Mouse (Mus musculus) kidney, embryonic 14.5 days (tissue): Measurements from ENCODE around the gene Vti1a. TPM values are rescaled to one million over a fixed set of nuclear protein-coding genes. Genes with fewer than 3 reads are reported as not detected.
A peak's percentile ranks its signal among the peaks of the same experiment; 100 is the strongest.

Source experiments
- ATAC-seq: fragments of 200-750 bp; cut with Nextera tagmentation; 2 replicates; pipeline ENCODE4 v1.8.0; 2017; ENCODE audit warnings: moderate number of reproducible peaks, mild to moderate bottlenecking, moderate TSS enrichment, moderate library complexity; ENCODE audit not compliant: low FRiP score, low TSS enrichment
- H3K27ac ChIP-seq: fragments of 300-500 bp; sonication (generic); 2 replicates; pipeline ENCODE4 v1.5.1; 2014; ENCODE audit warnings: low read depth, mild to moderate bottlenecking, low read length, moderate library complexity, mixed read lengths
- H3K27me3 ChIP-seq: fragments of 300-500 bp; sonication (generic); 2 replicates; pipeline ENCODE4 v1.6.1; 2014; ENCODE audit warnings: mild to moderate bottlenecking, low read length; ENCODE audit not compliant: control insufficient read depth, insufficient read depth
- H3K36me3 ChIP-seq: fragments of 300-500 bp; sonication (generic); 2 replicates; pipeline ENCODE4 v1.6.1; 2014; ENCODE audit warnings: low read length, mixed read lengths; ENCODE audit not compliant: control insufficient read depth, insufficient read depth
- H3K4me1 ChIP-seq: fragments of 300-500 bp; sonication (generic); 2 replicates; pipeline ENCODE4 v1.6.1; 2014; ENCODE audit warnings: low read length, mixed read lengths; ENCODE audit not compliant: control insufficient read depth, insufficient read depth
- H3K4me2 ChIP-seq: fragments of 300-500 bp; sonication (generic); replicated peaks from 2 replicates; pipeline ENCODE4 v1.6.1; 2014; ENCODE audit warnings: low read depth, mild to moderate bottlenecking, low read length
- H3K4me3 ChIP-seq: fragments of 300-500 bp; sonication (generic); 2 replicates; pipeline ENCODE4 v1.5.1; 2014; ENCODE audit warnings: mild to moderate bottlenecking, low read length
- H3K9ac ChIP-seq: fragments of 300-500 bp; sonication (generic); 2 replicates; pipeline ENCODE4 v1.6.1; 2014; ENCODE audit warnings: low read depth, mild to moderate bottlenecking, low read length, moderate library complexity
- H3K9me3 ChIP-seq: fragments of 300-500 bp; sonication (generic); 2 replicates; pipeline ENCODE4 v1.6.1; 2016; ENCODE audit warnings: low read length; ENCODE audit not compliant: control insufficient read depth
- WGBS: fragments of 180-500 bp; shearing (Covaris S2); extraction: QIAGEN DNeasy Blood & Tissue Kit; methylation state at CpG from one replicate; pipeline ENCODE4 v1.1.7; 2014; 5-methylcytosine and 5-hydroxymethylcytosine counted together
- polyA plus RNA-seq: library from polyadenylated mRNA; unstranded; fragments of >200 nt; fragmentation: Nextera tagmentation; extraction: Ambion mirVana; gene quantifications from 2 replicates; pipeline ENCODE4 v1.2.1, GENCODE M21; 2014

Gene Vti1a
- polyA plus RNA-seq, 1 experiment from 2014 or later = 25.7 TPM

- Histone ChIP-seq H3K9me3 (peaks cover 3% of the 10 kb centered on the region; the same call in 1 of the 2 replicates), H3K4me2 (no peak overlapping the region), H3K4me3 (no peak overlapping the region), H3K27me3 (peaks cover 1% of the 10 kb centered on the region; the same call in 1 of the 2 replicates), H3K27ac (no peak overlapping the region), H3K9ac (no peak overlapping the region), H3K36me3 (no peaks in the 10 kb centered on the region), H3K4me1 (peaks cover 9% of the 10 kb centered on the region; the same call in 1 of the 2 replicates)
- 47% methylated on average over 11 of the region's 11 CpGs for WGBS
- ATAC-seq = no peak
Measured at GRCm38 (mm10) chr19:55642361-55642760, 326.3 kb downstream of the Vti1a start.

GRCm38 (mm10) chr19:55643288-55643901, 327.3 kb downstream of the Vti1a start:
- no peak overlapping the region for H3K27ac ChIP-seq
- peaks cover 9% of the 10 kb centered on the region; the same call in 1 of the 2 replicates for H3K4me1 ChIP-seq
- H3K27me3 ChIP-seq = peaks cover 4% of the 10 kb centered on the region; the same call in 1 of the 2 replicates
- WGBS = 21% methylated on average over 14 of the region's 14 CpGs
- no peaks in the 10 kb centered on the region for H3K36me3 ChIP-seq
- ATAC-seq = no peak
- H3K9ac ChIP-seq = 0 out of 2 replicates have a peak overlapping the region, but pooled peaks have one; percentile 28
- H3K4me2 ChIP-seq = peak overlapping the region; percentile 39
- H3K9me3 ChIP-seq = peaks cover 3% of the 10 kb centered on the region; the same call in 1 of the 2 replicates
- H3K4me3 ChIP-seq = peak overlapping the region; percentile 20

- peaks cover 4% of the 10 kb centered on the region; the same call in 1 of the 2 replicates for H3K27me3 ChIP-seq
- no peak for ATAC-seq
- H3K4me1 ChIP-seq = peaks cover 9% of the 10 kb centered on the region; the same call in 1 of the 2 replicates
- H3K36me3 ChIP-seq = no peaks in the 10 kb centered on the region
- no peak overlapping the region for H3K9ac ChIP-seq
- H3K9me3 ChIP-seq = peaks cover 3% of the 10 kb centered on the region; the same call in 1 of the 2 replicates
- no peak overlapping the region for H3K4me3 ChIP-seq
- WGBS = 71% methylated on average over 13 of the region's 13 CpGs
- peak overlapping the region; percentile 39 for H3K4me2 ChIP-seq
- H3K27ac ChIP-seq = no peak overlapping the region
Measured at GRCm38 (mm10) chr19:55643931-55644330, 327.8 kb downstream of the Vti1a start.

GRCm38 (mm10) chr19:55649363-55649762, 333.3 kb downstream of the Vti1a start:
- H3K27me3 ChIP-seq = peaks cover 4% of the 10 kb centered on the region; the same call in 1 of the 2 replicates
- 91% methylated on average over 10 of the region's 10 CpGs for WGBS
- H3K9ac ChIP-seq = no peak overlapping the region
- H3K36me3 ChIP-seq = no peaks in the 10 kb centered on the region
- no peaks in the 10 kb centered on the region for H3K9me3 ChIP-seq
- H3K4me3 ChIP-seq = no peak overlapping the region
- H3K4me1 ChIP-seq = no peaks in the 10 kb centered on the region
- ATAC-seq = no peak
- no peak overlapping the region for H3K4me2 ChIP-seq
- H3K27ac ChIP-seq = no peak overlapping the region

- 66% methylated on average over 9 of the region's 9 CpGs for WGBS
Measured at GRCm38 (mm10) chr19:55651017-55651416, 334.9 kb downstream of the Vti1a start.

GRCm38 (mm10) chr19:55652693-55653265, 336.7 kb downstream of the Vti1a start:
- Histone ChIP-seq H3K9me3 (no peaks in the 10 kb centered on the region), H3K27ac (no peak overlapping the region), H3K4me3 (no peak overlapping the region), H3K4me2 (no peak overlapping the region), H3K9ac (no peak overlapping the region), H3K27me3 (no peaks in the 10 kb centered on the region), H3K4me1 (no peaks in the 10 kb centered on the region), H3K36me3 (no peaks in the 10 kb centered on the region)
- 87% methylated on average over 7 of the region's 7 CpGs for WGBS
- ATAC-seq = no peak

More at GRCm38 (mm10) chr19:55651017-55651416, 334.9 kb downstream of the Vti1a start:
- no peak for ATAC-seq
- peaks cover 4% of the 10 kb centered on the region; the same call in 1 of the 2 replicates for H3K27me3 ChIP-seq
- H3K4me2 ChIP-seq = no peak overlapping the region
- H3K27ac ChIP-seq = no peak overlapping the region
- no peak overlapping the region for H3K9ac ChIP-seq
- H3K9me3 ChIP-seq = no peaks in the 10 kb centered on the region
- H3K4me1 ChIP-seq = no peaks in the 10 kb centered on the region
- no peak overlapping the region for H3K4me3 ChIP-seq
- H3K36me3 ChIP-seq = no peaks in the 10 kb centered on the region

GRCm38 (mm10) chr19:55660165-55660564, 344.1 kb downstream of the Vti1a start:
- Histone ChIP-seq H3K27me3 (no peaks in the 10 kb centered on the region), H3K36me3 (no peaks in the 10 kb centered on the region), H3K9me3 (no peaks in the 10 kb centered on the region), H3K9ac (no peak overlapping the region), H3K4me3 (no peak overlapping the region), H3K4me1 (no peaks in the 10 kb centered on the region), H3K4me2 (no peak overlapping the region), H3K27ac (no peak overlapping the region)
- WGBS = 82% methylated on average over 11 of the region's 11 CpGs
- no peak for ATAC-seq

GRCm38 (mm10) chr19:55662521-55663223, 346.6 kb downstream of the Vti1a start:
- H3K4me1 ChIP-seq = no peaks in the 10 kb centered on the region
- no peak for ATAC-seq
- no peak overlapping the region for H3K4me2 ChIP-seq
- no peaks in the 10 kb centered on the region for H3K27me3 ChIP-seq
- H3K36me3 ChIP-seq = no peaks in the 10 kb centered on the region
- H3K4me3 ChIP-seq = no peak overlapping the region
- no peaks in the 10 kb centered on the region for H3K9me3 ChIP-seq
- H3K9ac ChIP-seq = no peak overlapping the region
- 31% methylated on average over 5 of the region's 5 CpGs for WGBS
- H3K27ac ChIP-seq = no peak overlapping the region

- no peak overlapping the region for H3K4me2 ChIP-seq
- no peak overlapping the region for H3K4me3 ChIP-seq
- no peaks in the 10 kb centered on the region for H3K9me3 ChIP-seq
- no peaks in the 10 kb centered on the region for H3K36me3 ChIP-seq
- H3K27ac ChIP-seq = no peak overlapping the region
- no peak for ATAC-seq
- no peaks in the 10 kb centered on the region for H3K27me3 ChIP-seq
- H3K4me1 ChIP-seq = no peaks in the 10 kb centered on the region
- 45% methylated on average over 9 of the region's 9 CpGs for WGBS
- no peak overlapping the region for H3K9ac ChIP-seq
Measured at GRCm38 (mm10) chr19:55667787-55668186, 351.7 kb downstream of the Vti1a start.
